Mouse (Mus musculus) embryonic facial prominence, embryonic 11.5 days (tissue): ENCODE results near the gene Zmiz1. TPM values are rescaled to one million over a fixed set of nuclear protein-coding genes. Genes with fewer than 3 reads are reported as not detected.

ENCODE experiments used
- ATAC-seq: fragments of 200-750 bp; cut with Nextera tagmentation; replicated peaks from 2 replicates; pipeline ENCODE4 v1.8.0; 2017; ENCODE audit warnings: low read depth; ENCODE audit not compliant: insufficient number of reproducible peaks, low FRiP score, low TSS enrichment
- DNase-seq: peaks from one replicate; pipeline ENCODE4 v3.0.0-alpha.2; 2015; ENCODE audit warnings: low spot score
- H3K27ac ChIP-seq: fragments of 300-500 bp; sonication (generic); replicated peaks from 2 replicates; pipeline ENCODE4 v1.5.1; 2014; ENCODE audit warnings: mild to moderate bottlenecking, low read depth, low read length, control low read depth
- H3K27me3 ChIP-seq: fragments of 300-500 bp; sonication (generic); 2 replicates; pipeline ENCODE4 v1.6.1; 2014; ENCODE audit warnings: mild to moderate bottlenecking, low read length, moderate library complexity, mixed read lengths; ENCODE audit not compliant: control insufficient read depth, insufficient read depth
- H3K36me3 ChIP-seq: fragments of 300-500 bp; sonication (generic); replicated peaks from 2 replicates; pipeline ENCODE4 v1.6.1; 2014; ENCODE audit warnings: low read depth, mild to moderate bottlenecking, low read length, moderate library complexity, mixed read lengths; ENCODE audit not compliant: control insufficient read depth, insufficient read depth
- H3K4me1 ChIP-seq: fragments of 300-500 bp; sonication (generic); 2 replicates; pipeline ENCODE4 v1.6.1; 2014; ENCODE audit warnings: low read length, mixed read lengths; ENCODE audit not compliant: control insufficient read depth, insufficient read depth
- H3K4me2 ChIP-seq: fragments of 300-500 bp; sonication (generic); 2 replicates; pipeline ENCODE4 v1.6.1; 2014; ENCODE audit warnings: low read depth, mild to moderate bottlenecking, control low read depth, low read length, moderate library complexity
- H3K4me3 ChIP-seq: fragments of 300-500 bp; sonication (generic); 2 replicates; pipeline ENCODE4 v1.5.1; 2014; ENCODE audit warnings: low read depth, low read length, control low read depth
- H3K9ac ChIP-seq: fragments of 300-500 bp; sonication (generic); replicated peaks from 2 replicates; pipeline ENCODE4 v1.6.1; 2014; ENCODE audit warnings: mild to moderate bottlenecking, control low read depth, low read length
- H3K9me3 ChIP-seq: fragments of 300-500 bp; sonication (generic); replicated peaks from 2 replicates; pipeline ENCODE4 v1.6.1; 2016; ENCODE audit warnings: mild to moderate bottlenecking, low read length, inconsistent platforms, mixed read lengths; ENCODE audit not compliant: control insufficient read depth
- WGBS: fragments of 180-500 bp; shearing (Covaris S2); extraction: QIAGEN DNeasy Blood & Tissue Kit; methylation state at CpG from one replicate; pipeline ENCODE4 v1.1.7; 2014; 5-methylcytosine and 5-hydroxymethylcytosine counted together
- polyA plus RNA-seq: library from polyadenylated mRNA; unstranded; fragments of >200 nt; fragmentation: Nextera tagmentation; extraction: Ambion mirVana; gene quantifications from 2 replicates; pipeline ENCODE4 v1.2.1, GENCODE M21; 2014

The Zmiz1 gene
- polyA plus RNA-seq, 1 experiment from 2014 or later: 27.7 TPM

DNA sequence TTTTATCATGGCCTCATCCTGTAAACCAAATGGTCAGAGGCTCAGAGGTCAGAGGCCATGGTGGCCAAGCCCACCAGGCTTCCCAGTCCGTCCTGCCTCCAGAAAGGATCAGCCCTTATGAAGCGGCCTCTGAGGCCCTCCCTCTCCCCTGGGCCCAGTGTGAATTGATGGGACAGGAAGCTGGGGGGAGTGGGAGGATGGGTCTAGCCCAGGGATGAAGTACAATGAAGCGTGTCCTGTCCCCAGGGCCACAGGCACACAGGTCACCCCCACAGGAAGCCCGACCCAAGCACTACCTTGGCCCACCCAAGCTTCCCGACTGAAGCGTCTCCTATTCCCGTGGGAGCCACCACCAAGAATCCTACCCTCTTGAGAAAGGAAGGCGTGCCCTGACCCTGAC is 66.7 kb downstream of the Zmiz1 start:
- Histone ChIP-seq H3K4me1 (peaks cover 2% of the 10 kb centered on the region; the same call in 1 of the 2 replicates), H3K4me3 (no peak overlapping the region), H3K4me2 (no peak overlapping the region), H3K27ac (peak overlapping the region; percentile 35; the same call in 1 of the 2 replicates), H3K9me3 (no peaks in the 10 kb centered on the region), H3K9ac (no peak overlapping the region), H3K36me3 (no peaks in the 10 kb centered on the region), H3K27me3 (no peaks in the 10 kb centered on the region)
- DNase-seq: no peak
- ATAC-seq: no peak
- WGBS: 49% methylated on average over 8 of the region's 8 CpGs

DNA sequence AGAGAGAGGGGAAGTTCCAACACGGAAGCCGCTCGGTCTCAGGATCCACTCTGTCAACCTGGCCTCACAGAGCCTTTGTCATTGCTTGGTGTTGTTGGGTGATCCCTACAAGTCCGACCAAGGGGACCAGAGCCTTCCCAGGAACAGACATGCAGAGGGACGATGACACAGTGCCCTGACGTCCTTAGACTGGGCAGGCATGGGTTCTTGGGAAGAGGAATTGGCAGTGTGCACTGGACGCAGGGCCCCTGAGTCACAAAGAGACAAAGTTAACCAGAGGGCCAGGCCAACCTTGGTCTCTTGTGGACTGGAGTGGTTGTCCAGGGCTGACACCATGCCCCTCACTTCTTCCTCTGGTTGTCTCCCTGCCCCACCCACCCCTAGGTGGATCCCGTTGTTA is 67.9 kb downstream of the Zmiz1 start:
- no peaks in the 10 kb centered on the region for H3K9me3 ChIP-seq
- H3K36me3 ChIP-seq: no peaks in the 10 kb centered on the region
- no peak overlapping the region for H3K4me2 ChIP-seq
- H3K4me3 ChIP-seq: no peak overlapping the region
- DNase-seq (no peak), ATAC-seq (no peak)
- H3K27me3 ChIP-seq: no peaks in the 10 kb centered on the region
- no peak overlapping the region for H3K27ac ChIP-seq
- 91% methylated on average over 7 of the region's 8 CpGs for whole genome bisulfite sequencing
- peaks cover 2% of the 10 kb centered on the region; the same call in 1 of the 2 replicates for H3K4me1 ChIP-seq
- no peak overlapping the region for H3K9ac ChIP-seq

DNA sequence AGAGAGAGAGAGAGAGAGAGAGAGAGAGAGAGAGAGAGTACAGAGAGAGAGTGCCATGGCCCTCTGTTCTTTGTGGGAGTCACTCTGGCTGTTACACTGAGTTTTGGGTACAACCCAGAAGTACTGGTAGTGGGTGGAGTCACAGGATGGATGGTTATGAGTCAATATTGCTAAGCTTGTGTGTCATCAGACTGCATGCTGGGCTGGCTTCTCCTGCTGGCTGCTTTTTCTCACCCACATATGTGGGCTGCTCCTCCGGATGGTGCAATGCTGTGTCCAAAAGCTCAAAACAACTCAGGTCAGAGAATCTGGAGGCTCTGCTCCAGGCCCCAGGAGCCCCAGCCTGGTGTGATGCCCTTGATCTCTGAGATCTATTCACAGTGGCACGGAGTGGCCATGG is 68.3 kb downstream of the Zmiz1 start:
- H3K9ac ChIP-seq: no peak overlapping the region
- no peaks in the 10 kb centered on the region for H3K9me3 ChIP-seq
- no peaks in the 10 kb centered on the region for H3K27me3 ChIP-seq
- H3K4me1 ChIP-seq: peaks cover 2% of the 10 kb centered on the region; the same call in 1 of the 2 replicates
- H3K4me2 ChIP-seq: no peak overlapping the region
- DNase-seq (no peak), ATAC-seq (no peak)
- no peaks in the 10 kb centered on the region for H3K36me3 ChIP-seq
- no peak overlapping the region for H3K4me3 ChIP-seq
- no peak overlapping the region for H3K27ac ChIP-seq
- WGBS: 89% methylated on average over 2 of the region's 2 CpGs

DNA sequence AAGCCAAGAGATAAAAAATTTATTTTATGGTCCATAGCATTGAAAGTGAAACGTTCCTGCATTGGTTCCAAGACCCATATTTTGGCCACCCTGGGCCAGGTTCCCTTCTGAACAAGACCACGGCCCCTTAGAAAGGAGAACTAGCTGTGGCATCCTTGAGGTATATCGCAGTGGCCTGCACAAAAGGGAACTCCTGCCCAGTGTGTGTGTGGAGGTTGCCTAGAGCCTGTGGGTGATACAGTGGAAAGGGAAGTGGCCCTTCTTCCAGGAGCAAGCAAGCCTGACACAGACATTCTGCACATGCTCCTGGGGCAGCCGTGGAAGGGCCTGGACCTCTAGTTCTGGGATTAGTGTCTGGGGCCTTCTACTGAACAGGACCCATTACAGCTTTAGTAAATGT is 71.4 kb downstream of the Zmiz1 start:
- Histone ChIP-seq H3K9ac (no peak overlapping the region), H3K27me3 (no peaks in the 10 kb centered on the region), H3K9me3 (no peaks in the 10 kb centered on the region), H3K36me3 (no peaks in the 10 kb centered on the region), H3K4me3 (no peak overlapping the region), H3K27ac (no peak overlapping the region), H3K4me2 (no peak overlapping the region), H3K4me1 (no peaks in the 10 kb centered on the region)
- 92% methylated on average over 4 of the region's 4 CpGs for WGBS
- DNase-seq (no peak), ATAC-seq (no peak)

DNA sequence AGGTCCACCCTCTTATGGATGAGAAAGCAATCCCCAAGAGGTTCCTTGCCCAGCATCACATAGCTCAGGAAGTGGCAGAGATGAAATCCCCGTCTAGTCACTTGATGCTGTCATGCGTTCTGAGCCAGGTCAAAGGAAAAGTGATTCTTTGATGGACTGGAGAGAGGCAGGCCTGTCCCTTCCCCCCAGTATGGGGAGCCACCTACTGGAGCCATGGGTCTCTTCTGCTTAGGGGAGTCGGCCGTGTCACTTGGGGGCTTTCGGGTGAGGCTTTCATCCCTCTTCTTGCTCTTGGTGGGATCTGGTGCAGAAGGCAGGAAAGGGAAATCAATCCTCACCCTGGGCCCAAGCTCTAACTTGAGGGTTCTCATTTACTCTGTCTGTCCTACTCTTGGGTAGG is 71.8 kb downstream of the Zmiz1 start:
- H3K4me3 ChIP-seq: no peak overlapping the region
- no peaks in the 10 kb centered on the region for H3K9me3 ChIP-seq
- no peaks in the 10 kb centered on the region for H3K36me3 ChIP-seq
- no peaks in the 10 kb centered on the region for H3K27me3 ChIP-seq
- no peak overlapping the region for H3K9ac ChIP-seq
- no peak overlapping the region for H3K27ac ChIP-seq
- ATAC-seq (no peak), DNase-seq (no peak)
- WGBS: 62% methylated on average over 5 of the region's 5 CpGs
- no peak overlapping the region for H3K4me2 ChIP-seq
- H3K4me1 ChIP-seq: no peaks in the 10 kb centered on the region

DNA sequence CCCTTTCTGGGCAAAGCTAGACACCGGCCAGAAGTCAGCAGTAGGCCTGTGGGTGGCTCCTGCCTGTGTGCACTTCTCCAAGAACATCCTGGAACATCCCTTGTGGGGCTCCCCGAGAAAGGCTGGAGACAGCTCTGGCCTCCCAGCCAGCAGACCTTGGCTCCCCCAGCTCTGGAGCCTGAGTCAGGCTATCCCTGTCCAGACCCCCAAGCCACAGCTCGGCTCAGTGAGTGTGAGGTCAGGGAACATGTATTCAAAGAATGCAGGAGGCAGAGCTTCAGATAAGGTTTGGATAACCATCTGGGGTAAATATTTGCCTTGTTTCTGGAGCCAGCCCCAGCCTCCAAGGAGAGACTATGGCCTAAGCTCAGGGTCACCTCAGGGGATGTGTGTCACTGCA is 74.0 kb downstream of the Zmiz1 start:
- 63% methylated on average over 3 of the region's 3 CpGs for WGBS
- Histone ChIP-seq H3K9ac (no peak overlapping the region), H3K4me1 (no peaks in the 10 kb centered on the region), H3K27ac (no peak overlapping the region), H3K4me2 (no peak overlapping the region), H3K36me3 (no peaks in the 10 kb centered on the region; the same call in 1 of the 2 replicates), H3K9me3 (no peaks in the 10 kb centered on the region), H3K27me3 (no peaks in the 10 kb centered on the region), H3K4me3 (no peak overlapping the region)
- ATAC-seq (no peak), DNase-seq (no peak)

DNA sequence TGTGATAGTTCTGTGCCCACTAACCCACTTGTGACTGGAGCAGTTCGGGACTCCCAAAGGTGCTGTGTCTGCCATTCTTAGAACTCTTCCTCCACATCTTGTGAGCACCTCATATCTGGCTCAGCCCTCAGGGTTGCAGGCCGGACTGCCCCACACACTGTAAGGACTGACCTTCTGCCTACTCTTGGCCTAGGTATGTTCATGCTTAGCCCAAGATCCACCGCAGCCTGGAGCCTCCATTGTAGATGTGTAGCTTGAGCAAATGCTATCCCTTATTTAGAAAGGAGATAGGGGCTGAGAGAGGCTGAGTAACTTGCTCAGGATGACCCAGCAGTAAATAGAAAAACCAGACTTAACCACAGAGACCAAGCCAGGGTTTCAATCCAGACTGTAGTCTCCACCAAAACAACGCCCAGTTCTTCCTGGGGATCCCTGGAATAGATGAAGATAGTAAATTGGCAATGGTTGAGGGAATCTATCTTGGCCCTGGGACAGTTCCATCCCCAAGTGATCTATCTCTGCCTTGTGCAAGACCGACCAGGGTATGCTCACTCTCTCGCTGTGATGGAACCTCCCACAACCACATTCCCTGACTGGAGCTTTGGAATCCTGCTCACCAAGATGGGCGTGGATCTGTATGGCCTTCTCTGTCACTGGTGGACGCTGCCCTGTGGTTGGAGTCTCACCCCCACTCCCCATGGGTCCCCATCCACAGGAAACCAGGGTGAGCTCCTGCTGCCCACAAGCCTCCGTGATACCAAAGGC is 74.8 kb downstream of the Zmiz1 start:
- Histone ChIP-seq H3K4me1 (no peaks in the 10 kb centered on the region), H3K36me3 (no peaks in the 10 kb centered on the region; the same call in 1 of the 2 replicates), H3K27me3 (no peaks in the 10 kb centered on the region), H3K9me3 (no peaks in the 10 kb centered on the region), H3K4me3 (no peak overlapping the region), H3K4me2 (no peak overlapping the region), H3K27ac (no peak overlapping the region), H3K9ac (no peak overlapping the region)
- ATAC-seq (no peak), DNase-seq (no peak)
- 91% methylated on average over 9 of the region's 9 CpGs for WGBS

DNA sequence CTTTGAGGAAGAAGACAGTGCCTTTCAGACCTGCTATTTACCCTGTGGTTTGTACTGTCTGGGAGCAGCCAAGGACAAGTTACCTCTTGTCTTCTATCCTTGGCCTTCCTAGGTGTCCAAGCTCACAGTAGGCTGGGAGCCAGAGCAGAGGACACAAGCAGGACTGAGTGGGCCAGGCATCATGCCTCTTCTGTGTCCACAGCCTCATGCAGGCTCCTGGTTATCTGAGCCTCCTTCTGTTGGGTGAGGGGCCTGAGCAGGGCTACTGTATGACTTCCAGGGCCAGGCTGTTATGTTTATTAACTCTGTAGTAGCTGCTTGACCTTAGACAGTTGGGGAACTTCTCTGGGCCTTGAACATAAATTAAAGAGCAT is 75.4 kb downstream of the Zmiz1 start:
- H3K27ac ChIP-seq: no peak overlapping the region
- no peak overlapping the region for H3K4me3 ChIP-seq
- DNase-seq (no peak), ATAC-seq (no peak)
- no peak overlapping the region for H3K9ac ChIP-seq
- H3K9me3 ChIP-seq: no peaks in the 10 kb centered on the region
- H3K36me3 ChIP-seq: no peaks in the 10 kb centered on the region; the same call in 1 of the 2 replicates
- no peaks in the 10 kb centered on the region for H3K4me1 ChIP-seq
- no peak overlapping the region for H3K4me2 ChIP-seq
- no peaks in the 10 kb centered on the region for H3K27me3 ChIP-seq
